Mouse (Mus musculus) neural tube, embryonic 10.5 days (tissue): ENCODE data around the gene Setd3.

Source experiments
- DNase-seq: peaks from one replicate; pipeline ENCODE4 v3.0.0-alpha.2; 2017; ENCODE audit warnings: low spot score; ENCODE audit errors: extremely low spot score

Setd3 gene

DNA sequence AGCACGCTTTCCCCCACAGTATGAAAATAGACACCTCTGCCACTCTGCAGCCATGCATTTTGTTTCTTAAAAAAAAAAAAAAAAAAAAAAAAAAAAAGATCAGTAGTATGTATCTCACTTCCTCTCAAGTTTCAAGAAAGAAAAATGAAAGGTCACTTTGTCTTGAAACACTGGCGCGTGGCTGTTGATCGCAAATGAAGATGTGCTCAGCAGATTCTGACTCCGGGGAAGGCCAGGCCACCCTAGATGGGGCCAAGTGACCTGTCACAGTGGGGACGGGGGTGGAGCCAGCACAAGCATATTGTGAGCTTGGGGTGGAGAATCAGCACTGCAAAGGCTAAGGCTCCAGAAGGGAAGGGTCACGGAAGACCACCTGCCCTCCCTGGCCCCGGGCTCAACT lies 24.8 kb upstream of the Setd3 start:
- peak; percentile 15 for DNase-seq

GRCm38 (mm10) chr12:108200094-108200493 lies 21.0 kb upstream of the Setd3 start:
- DNase-seq = no peak

DNA sequence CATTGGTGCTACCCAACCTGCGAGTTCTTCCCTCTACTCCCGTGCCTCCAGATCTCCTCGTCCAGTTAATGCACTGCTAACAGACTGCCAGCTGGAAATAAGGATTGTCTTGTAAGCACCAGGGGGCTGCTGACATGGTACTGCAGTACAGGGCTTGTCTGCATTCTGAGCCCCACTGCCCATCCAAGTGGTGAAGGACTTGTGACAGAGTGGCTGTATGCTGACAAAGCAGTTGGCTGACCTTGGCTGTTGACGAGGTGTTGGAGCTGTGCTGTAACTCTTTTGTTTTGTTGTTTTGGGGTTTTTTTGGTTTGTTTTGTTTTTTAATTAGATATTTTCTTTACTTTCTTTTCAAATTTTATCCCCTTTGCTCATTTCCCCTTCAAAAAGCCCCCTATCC lies 19.3 kb upstream of the Setd3 start:
- no peak for DNase-seq

DNA sequence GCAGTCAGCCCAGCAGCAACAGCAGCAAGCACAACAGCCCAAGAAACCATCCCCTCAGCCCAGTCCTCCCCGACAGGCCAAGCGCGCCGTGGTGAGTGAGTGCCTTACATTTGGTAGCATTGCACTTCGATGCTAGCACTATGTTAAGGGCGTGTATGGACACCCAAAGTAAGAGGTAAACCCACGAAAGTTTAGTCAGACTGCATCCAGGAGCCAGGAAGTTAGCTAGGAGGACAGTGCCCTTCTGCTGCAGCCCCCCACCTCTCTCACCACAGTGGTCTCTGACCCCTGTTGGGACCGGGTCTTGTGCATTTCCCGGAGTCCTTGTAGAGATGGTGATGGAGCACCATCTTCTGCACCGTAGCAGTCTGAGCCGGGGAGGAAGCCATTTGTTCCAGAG lies 16.6 kb upstream of the Setd3 start:
- DNase-seq = no peak

DNA sequence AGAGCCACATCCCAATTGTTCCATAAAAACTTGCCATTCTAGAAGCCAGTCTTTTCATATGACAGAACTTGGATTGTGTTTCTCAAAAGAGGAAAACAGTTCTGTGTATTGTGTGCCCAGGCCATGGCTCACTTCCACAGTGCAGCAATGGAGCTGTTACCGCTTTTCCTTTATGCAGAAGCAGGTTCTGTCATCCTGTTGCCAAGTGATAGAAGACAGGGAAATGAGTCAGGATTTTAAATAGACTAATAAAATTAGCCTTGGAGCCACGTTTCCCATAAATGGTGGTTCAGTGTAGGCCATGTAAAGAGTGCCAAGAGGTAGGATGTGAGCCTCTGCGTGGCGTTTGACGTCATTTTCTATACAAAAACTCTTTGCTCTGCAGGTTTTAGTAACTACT lies 14.8 kb upstream of the Setd3 start:
- no peak for DNase-seq

GRCm38 (mm10) chr12:108187541-108188091 lies 8.5 kb upstream of the Setd3 start:
- no peak for DNase-seq

GRCm38 (mm10) chr12:108181716-108182115 lies 2.6 kb upstream of the Setd3 start:
- DNase-seq = no peak

DNA sequence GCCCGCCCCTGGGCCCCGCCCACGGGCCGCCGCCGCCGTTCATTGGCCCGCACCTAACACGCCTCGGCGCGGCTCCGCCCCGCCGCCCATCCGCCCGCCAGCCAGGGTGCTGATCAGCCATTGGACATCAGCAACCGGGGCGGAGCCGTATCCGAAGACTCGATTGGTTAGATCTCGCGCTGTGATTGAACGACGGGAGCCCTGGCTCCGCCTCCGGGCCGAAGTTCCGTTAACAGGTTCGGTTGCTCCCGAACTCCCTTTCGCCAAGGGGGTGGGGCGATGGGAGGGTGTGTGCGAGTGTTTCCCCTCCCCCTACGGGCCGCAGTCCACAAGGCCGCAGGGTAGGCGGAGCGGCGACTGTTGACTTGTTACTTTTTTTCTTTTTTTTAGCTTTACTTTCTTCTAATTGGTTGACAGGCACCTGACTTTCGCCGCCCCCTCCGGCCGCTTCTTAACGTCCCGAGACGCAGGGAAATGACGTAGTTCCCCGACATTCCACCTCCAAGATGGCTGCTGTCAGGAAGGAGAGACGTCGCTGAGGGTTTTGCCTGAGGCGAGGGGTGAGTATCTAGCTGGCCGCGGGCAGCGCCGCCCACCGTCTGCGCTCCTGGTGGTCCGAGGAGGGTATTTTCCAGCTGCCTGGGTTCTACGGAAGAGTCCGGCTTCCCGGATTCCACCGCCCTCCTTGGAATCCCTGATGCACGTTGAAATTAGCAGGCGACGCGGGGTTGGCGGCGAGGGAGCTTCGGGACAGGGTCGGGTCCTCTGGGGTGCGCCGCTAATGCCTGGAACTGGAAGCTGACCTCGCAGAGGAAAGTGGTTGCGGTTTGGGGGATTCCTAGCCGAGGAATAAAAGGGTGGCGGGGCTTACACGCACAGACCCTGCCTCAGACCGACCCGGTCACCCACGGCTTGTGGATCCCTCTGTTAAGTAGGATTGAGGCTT lies 480 bp upstream of the Setd3 start, which contains the start of gene Ccnk:
TSS of gene Ccnk (plus strand) at position 259 of the 946 bp plus-strand sequence.
- DNase-seq = peak; percentile 98

- no peak for DNase-seq
Measured at GRCm38 (mm10) chr12:108178331-108179245, 526 bp downstream of the Setd3 start.

- no peak for DNase-seq
Measured at GRCm38 (mm10) chr12:108176366-108176765, 2.7 kb downstream of the Setd3 start.

- no peak for DNase-seq
Measured at GRCm38 (mm10) chr12:108174606-108175505, 4.3 kb downstream of the Setd3 start.

- DNase-seq = no peak
Measured at GRCm38 (mm10) chr12:108172639-108173038, 6.5 kb downstream of the Setd3 start.

- DNase-seq = no peak
Measured at GRCm38 (mm10) chr12:108171336-108171735, 7.8 kb downstream of the Setd3 start.

DNA sequence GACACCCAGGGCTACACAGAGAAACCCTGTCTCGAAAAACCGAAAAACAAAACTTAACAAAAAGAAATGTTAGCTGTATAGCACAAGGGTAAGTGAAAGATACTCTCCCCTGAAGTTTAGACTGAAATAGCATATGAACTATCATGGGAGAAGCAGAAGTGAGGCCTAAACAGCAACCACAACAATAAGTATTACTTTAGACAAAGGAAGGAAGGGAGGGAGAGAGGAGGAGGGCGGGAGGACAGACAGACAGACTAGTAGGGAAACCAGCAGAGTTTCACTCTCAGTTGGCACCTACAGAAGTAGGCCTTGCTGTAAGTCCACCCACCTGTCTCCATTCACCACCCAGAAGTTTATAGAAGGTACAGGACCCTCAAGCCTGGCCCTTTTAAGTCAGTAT lies 8.6 kb downstream of the Setd3 start:
- no peak for DNase-seq

DNA sequence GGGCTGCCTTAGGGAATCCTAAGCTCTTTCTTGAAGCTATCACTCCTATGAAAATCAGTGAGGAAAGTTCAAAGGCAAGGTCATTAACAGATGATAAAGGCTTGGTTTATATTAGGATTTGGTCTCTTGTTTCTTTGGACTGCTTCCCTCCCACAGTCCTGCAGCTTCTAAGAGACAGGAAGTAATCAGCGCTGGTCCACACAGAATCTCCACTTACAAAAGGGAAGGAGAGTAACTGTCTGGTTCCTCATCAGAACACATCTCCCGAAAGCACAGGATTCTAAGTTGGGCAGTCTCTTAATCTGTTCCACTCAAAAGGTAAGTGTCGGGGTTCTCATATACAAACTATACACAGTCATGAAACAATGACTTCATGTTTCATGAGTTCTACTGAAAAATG lies 10.2 kb downstream of the Setd3 start:
- DNase-seq = no peak

DNA sequence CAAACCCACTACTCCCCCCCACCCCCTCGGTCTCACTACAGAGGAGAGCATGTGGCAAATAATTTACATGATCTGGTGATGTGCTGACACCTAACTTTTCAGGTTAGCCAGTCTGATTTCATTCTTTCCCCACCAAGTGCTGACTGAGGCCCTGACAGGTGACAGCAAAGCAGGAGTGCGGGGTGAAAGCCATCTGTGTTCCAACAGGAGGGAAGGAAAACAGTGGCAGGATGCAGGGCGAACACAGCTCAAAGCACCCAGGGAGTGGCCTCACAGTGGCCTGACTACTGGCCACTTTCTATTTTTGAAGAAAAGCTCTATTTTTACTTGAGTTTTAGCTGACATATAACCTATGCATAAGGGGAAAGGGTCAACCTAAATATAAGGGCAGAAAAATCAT lies 15.4 kb downstream of the Setd3 start:
- DNase-seq = no peak

DNA sequence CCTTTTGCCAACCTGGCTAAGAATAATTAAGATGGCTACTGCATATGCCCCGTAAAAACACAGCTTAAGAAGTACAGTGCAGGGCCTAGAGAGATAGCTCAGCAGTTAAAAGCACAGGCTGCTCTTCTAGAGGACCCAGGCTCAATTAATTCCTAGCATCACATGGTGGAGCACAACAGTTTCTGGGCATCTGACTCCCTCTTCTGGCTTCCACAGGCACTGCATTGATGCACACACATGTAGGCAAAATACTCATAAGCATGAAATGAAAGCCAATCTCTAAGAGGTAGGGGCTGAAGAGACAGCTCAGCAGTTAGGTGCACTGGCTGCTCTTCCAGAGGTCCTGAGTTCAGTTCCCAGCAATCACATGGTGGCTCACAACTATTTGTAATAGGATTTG lies 17.1 kb downstream of the Setd3 start:
- DNase-seq = peak; percentile 16

DNA sequence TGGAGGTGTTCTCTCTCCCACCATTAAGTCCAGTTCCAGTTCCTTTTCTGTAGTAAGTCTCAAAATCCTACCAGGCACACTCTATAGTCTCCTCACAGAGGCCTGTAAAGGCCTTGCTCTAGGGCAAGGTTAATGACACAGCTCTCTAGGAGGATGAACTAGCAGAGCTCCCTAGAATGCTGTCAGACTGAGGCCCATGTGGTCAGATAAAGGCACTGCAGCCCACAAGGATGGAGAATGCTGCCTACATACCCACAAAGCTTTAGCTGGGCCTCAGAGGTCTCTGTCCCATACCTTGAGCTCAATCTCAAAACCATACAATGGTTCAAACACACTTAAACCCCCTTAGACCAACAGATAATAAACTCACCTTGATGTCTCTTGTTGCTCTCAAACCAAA lies 19.3 kb downstream of the Setd3 start:
- no peak for DNase-seq

DNA sequence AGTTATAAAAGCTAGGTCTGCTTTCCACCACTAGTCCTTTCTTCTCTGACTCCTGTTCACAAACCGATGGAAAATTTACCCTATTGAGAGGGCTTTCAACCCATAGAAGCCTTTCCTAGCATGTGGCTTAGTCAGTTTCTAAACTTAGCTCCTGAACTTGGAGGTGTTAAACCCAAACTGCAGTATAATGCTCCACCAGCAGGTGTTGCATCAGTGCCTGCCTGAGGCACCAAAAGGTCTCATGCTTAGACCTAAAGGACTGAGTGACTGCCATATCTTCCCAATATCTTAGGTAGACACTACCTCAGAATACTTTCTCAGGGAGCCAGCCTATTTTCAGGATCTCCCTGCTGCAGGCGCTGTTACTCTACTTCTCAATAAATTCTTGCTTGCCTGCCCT lies 26.4 kb downstream of the Setd3 start:
- DNase-seq = no peak

- DNase-seq = no peak
Measured at GRCm38 (mm10) chr12:108149764-108150163, 29.4 kb downstream of the Setd3 start.

DNA sequence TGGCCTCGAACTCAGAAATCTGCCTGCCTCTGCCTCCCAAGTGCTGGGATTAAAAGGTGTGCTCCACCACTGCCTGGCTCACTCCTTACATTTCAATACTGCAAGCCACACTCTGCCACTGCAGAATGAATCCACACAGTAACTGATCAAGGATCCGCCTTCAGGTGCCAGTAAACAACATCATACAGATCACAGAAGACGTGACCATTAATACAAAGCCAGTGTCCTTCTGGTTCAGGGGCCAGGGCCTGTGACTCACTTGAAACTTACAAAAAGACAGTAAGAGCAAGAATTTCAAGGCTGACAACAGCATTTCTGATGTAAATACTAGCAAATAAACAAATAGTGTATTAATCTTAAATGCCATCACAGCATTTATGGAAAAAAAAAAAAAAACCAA lies 33.9 kb downstream of the Setd3 start:
- no peak for DNase-seq
